Mouse (Mus musculus) heart, embryonic 13.5 days (tissue): ENCODE measurements around the gene D430041D05Rik. TPM values are rescaled to one million over a fixed set of nuclear protein-coding genes. Genes with fewer than 3 reads are reported as not detected.

Experiments used
- ATAC-seq: fragments of 200-750 bp; cut with Nextera tagmentation; 2 replicates; pipeline ENCODE4 v1.8.0; 2017; ENCODE audit warnings: moderate TSS enrichment; ENCODE audit not compliant: insufficient number of reproducible peaks, low FRiP score, low TSS enrichment; ENCODE audit errors: extremely low read depth
- H3K27ac ChIP-seq: fragments of 300-500 bp; sonication (generic); replicated peaks from 2 replicates; pipeline ENCODE4 v1.5.1; 2015; ENCODE audit warnings: moderate library complexity, mild to moderate bottlenecking, inconsistent platforms
- H3K27me3 ChIP-seq: fragments of 300-500 bp; sonication (generic); replicated peaks from 2 replicates; pipeline ENCODE4 v1.6.1; 2015; ENCODE audit warnings: mild to moderate bottlenecking, inconsistent platforms
- H3K36me3 ChIP-seq: fragments of 300-500 bp; sonication (generic); 2 replicates; pipeline ENCODE4 v1.6.1; 2015; ENCODE audit warnings: mild to moderate bottlenecking, inconsistent platforms
- H3K4me1 ChIP-seq: fragments of 300-500 bp; sonication (generic); 2 replicates; pipeline ENCODE4 v1.6.1; 2015; ENCODE audit warnings: inconsistent platforms
- H3K4me2 ChIP-seq: fragments of 300-500 bp; sonication (generic); 2 replicates; pipeline ENCODE4 v1.6.1; 2015; ENCODE audit warnings: inconsistent platforms, mild to moderate bottlenecking, moderate library complexity
- H3K4me3 ChIP-seq: fragments of 300-500 bp; sonication (generic); 2 replicates; pipeline ENCODE4 v1.5.1; 2015; ENCODE audit warnings: moderate library complexity, mild to moderate bottlenecking, inconsistent platforms
- H3K9ac ChIP-seq: fragments of 300-500 bp; sonication (generic); 2 replicates; pipeline ENCODE4 v1.6.1; 2015; ENCODE audit warnings: inconsistent platforms, mild to moderate bottlenecking, moderate library complexity
- H3K9me3 ChIP-seq: fragments of 300-500 bp; sonication (generic); 2 replicates; pipeline ENCODE4 v1.6.1; 2016; ENCODE audit warnings: inconsistent platforms
- WGBS: fragments of 180-500 bp; shearing (Covaris S2); methylation state at CpG from one replicate; pipeline ENCODE4 v1.1.7; 2015; ENCODE audit warnings: mixed read lengths; 5-methylcytosine and 5-hydroxymethylcytosine counted together
- polyA plus RNA-seq: library from polyadenylated mRNA; unstranded; fragments of >200 nt; fragmentation: Nextera tagmentation; extraction: Ambion mirVana; gene quantifications from 2 replicates; pipeline ENCODE4 v1.2.1, GENCODE M21; 2015

D430041D05Rik gene
- polyA plus RNA-seq, 1 experiment from 2014 or later = 0.15 TPM

- Histone ChIP-seq H3K27ac (no peak overlapping the region), H3K9me3 (no peaks in the 10 kb centered on the region), H3K4me2 (no peak overlapping the region), H3K9ac (no peak overlapping the region), H3K36me3 (no peaks in the 10 kb centered on the region), H3K27me3 (0 out of 2 replicates have a peak, but pooled peaks cover 5% of the 10 kb centered on the region), H3K4me3 (no peak overlapping the region), H3K4me1 (no peaks in the 10 kb centered on the region)
- 61% methylated on average over 14 of the region's 14 CpGs for WGBS
- ATAC-seq = no peak
These were observed 191.0 kb downstream of the D430041D05Rik start for GRCm38 (mm10) chr2:104219733-104220391.

DNA sequence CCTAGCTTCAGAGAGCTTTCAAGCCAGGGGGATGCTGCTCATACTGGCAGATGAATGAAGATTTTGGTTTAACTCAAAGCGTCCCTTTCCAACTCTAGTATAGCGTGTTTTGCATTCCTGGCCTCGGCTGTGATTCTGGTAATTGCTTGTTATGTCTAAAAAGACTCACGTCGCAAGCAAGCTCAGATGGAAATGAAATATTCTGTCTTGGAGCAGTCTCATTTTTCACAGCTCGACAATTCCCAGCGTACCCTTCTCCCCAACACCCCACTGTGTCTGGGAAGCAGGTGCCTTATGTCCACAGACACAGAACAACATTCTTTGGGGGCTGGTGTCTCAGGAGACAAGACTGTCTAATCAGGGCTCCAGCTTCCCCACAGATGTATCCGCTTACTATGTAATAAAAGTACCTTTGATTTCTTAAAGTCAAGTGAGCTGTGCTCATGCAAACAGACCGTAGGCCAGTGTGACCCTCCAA, 192.2 kb downstream of the D430041D05Rik start:
- Histone ChIP-seq H3K36me3 (no peaks in the 10 kb centered on the region), H3K4me1 (no peaks in the 10 kb centered on the region), H3K27me3 (0 out of 2 replicates have a peak, but pooled peaks cover 5% of the 10 kb centered on the region), H3K4me3 (no peak overlapping the region), H3K27ac (no peak overlapping the region), H3K4me2 (no peak overlapping the region), H3K9me3 (no peaks in the 10 kb centered on the region), H3K9ac (no peak overlapping the region)
- no peak for ATAC-seq
- 66% methylated on average over 9 of the region's 9 CpGs for WGBS

GRCm38 (mm10) chr2:104218114-104218513, 192.7 kb downstream of the D430041D05Rik start:
- no peak overlapping the region for H3K4me3 ChIP-seq
- no peak overlapping the region for H3K27ac ChIP-seq
- H3K4me2 ChIP-seq = no peak overlapping the region
- no peak overlapping the region for H3K9ac ChIP-seq
- H3K36me3 ChIP-seq = no peaks in the 10 kb centered on the region
- H3K27me3 ChIP-seq = 0 out of 2 replicates have a peak, but pooled peaks cover 5% of the 10 kb centered on the region
- H3K9me3 ChIP-seq = no peaks in the 10 kb centered on the region
- WGBS = 58% methylated on average over 10 of the region's 10 CpGs
- no peaks in the 10 kb centered on the region for H3K4me1 ChIP-seq
- ATAC-seq = no peak

DNA sequence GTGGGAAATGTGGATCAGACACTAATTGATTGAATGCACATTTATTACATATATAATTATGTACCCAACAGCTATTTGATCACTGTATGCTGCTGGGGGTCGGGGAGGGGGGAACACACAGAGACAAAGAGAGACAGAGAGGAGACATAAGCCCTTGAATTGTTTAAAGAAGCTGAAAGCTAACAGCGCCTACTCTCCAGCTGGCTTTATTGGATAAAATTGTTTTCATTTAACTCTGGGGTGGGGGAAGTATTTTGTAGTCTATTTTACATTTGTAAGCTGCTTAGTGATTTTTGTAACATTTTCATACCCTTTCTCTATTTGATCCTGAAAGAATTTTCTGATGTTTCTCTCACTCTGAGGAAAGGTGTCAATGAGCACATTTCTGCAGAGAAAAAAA, 201.4 kb downstream of the D430041D05Rik start:
- ATAC-seq = no peak
- WGBS = 63% methylated on average over 2 of the region's 2 CpGs
- Histone ChIP-seq H3K4me2 (no peak overlapping the region), H3K4me1 (peaks cover 5% of the 10 kb centered on the region; the same call in 1 of the 2 replicates), H3K9ac (no peak overlapping the region), H3K27me3 (no peaks in the 10 kb centered on the region), H3K4me3 (no peak overlapping the region), H3K36me3 (no peaks in the 10 kb centered on the region), H3K27ac (no peak overlapping the region), H3K9me3 (no peaks in the 10 kb centered on the region)

DNA sequence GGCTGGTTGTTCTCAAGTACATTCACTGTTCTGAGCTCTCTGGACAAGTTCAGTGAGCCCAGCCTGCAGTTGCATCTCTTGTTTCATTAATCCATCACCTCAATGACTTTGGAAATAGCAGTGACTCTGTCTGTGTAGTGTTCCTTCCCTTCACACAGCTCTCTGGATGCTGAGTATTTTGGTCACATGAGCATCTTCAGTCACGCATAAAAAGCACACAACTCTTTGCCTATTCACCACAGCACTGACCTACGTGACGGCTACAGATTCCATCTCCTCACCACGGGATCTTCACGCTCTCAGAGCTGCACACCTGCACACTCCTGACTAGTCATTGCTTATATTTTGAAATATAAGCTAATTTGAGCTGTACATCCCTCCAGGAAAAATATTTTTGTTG, 202.4 kb downstream of the D430041D05Rik start:
- Histone ChIP-seq H3K4me2 (no peak overlapping the region), H3K9ac (no peak overlapping the region), H3K27me3 (no peaks in the 10 kb centered on the region), H3K27ac (no peak overlapping the region), H3K4me1 (peaks cover 5% of the 10 kb centered on the region; the same call in 1 of the 2 replicates), H3K9me3 (no peaks in the 10 kb centered on the region), H3K36me3 (no peaks in the 10 kb centered on the region), H3K4me3 (no peak overlapping the region)
- no peak for ATAC-seq
- WGBS = 80% methylated on average over 5 of the region's 5 CpGs

DNA sequence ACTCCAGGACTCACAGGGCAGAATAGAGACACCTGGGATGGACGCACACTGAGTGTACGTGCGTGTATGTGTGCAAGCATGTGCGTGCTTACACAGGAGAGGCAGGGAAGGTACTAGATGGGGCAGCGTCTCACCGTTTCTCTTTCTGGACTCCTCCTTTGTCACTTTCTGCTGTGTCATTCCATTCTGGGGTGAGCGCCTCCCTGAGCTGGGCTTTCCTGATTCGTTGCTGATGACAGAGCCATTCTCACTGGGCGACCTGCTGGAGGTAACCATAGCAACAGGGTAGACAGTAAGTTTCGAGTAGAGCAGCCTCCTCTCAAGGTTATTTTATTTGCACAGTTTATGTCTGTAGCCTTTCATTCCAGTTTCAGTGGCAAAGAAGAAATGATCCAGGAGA, 202.9 kb downstream of the D430041D05Rik start:
- 33% methylated on average over 10 of the region's 10 CpGs for WGBS
- no peak for ATAC-seq
- Histone ChIP-seq H3K4me2 (no peak overlapping the region), H3K4me3 (no peak overlapping the region), H3K27me3 (no peaks in the 10 kb centered on the region), H3K36me3 (no peaks in the 10 kb centered on the region), H3K27ac (no peak overlapping the region), H3K9ac (no peak overlapping the region), H3K4me1 (peaks cover 5% of the 10 kb centered on the region; the same call in 1 of the 2 replicates), H3K9me3 (no peaks in the 10 kb centered on the region)

DNA sequence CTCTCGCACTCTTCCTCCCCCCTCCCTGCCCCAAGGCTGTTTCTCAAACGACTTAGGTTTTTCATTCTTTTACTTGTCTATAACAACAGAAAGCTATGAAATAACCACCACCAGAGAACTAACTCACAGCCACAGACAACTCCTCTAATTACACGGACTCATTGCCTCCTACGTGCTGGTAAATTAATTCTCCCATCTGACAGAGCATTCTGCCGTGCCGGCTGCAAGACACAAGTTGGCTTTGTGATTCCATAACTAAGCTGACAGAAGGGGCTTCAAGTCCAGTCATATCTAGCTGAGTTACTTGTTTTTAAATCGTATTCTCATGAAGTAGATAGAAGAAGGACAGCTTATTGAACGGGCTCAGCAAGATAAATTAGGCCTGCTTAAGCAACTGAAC, 205.2 kb downstream of the D430041D05Rik start:
- H3K27me3 ChIP-seq = no peaks in the 10 kb centered on the region
- no peak overlapping the region for H3K4me3 ChIP-seq
- no peak overlapping the region for H3K27ac ChIP-seq
- H3K9me3 ChIP-seq = no peaks in the 10 kb centered on the region
- H3K9ac ChIP-seq = no peak overlapping the region
- ATAC-seq = no peak
- peaks cover 5% of the 10 kb centered on the region; the same call in 1 of the 2 replicates for H3K4me1 ChIP-seq
- no peaks in the 10 kb centered on the region for H3K36me3 ChIP-seq
- no peak overlapping the region for H3K4me2 ChIP-seq
- WGBS = 71% methylated on average over 8 of the region's 8 CpGs

DNA sequence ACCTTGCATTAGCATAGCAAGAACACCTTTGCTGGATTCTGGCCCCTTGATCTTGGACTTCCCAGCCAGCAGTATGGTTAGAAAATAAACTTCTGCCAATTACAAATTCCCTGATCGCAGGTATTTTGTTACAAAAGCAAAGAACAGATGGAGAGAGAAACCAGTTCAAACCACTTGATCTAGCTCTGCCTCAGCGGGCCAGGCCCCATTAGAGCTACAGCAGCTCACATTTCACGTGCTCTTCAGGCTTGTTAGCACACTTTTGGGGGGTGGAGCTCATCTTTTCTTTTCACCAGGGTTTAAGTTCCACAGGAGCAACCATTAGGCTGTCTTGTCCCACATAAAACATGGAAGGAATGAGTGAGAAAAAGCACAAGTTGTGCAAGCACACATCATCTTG, 210.6 kb downstream of the D430041D05Rik start:
- H3K9me3 ChIP-seq = no peaks in the 10 kb centered on the region
- no peak overlapping the region for H3K4me3 ChIP-seq
- ATAC-seq = no peak
- no peaks in the 10 kb centered on the region for H3K27me3 ChIP-seq
- no peaks in the 10 kb centered on the region for H3K4me1 ChIP-seq
- no peak overlapping the region for H3K4me2 ChIP-seq
- H3K27ac ChIP-seq = no peak overlapping the region
- H3K9ac ChIP-seq = no peak overlapping the region
- no peaks in the 10 kb centered on the region for H3K36me3 ChIP-seq
- WGBS = 59% methylated on average over 3 of the region's 3 CpGs

DNA sequence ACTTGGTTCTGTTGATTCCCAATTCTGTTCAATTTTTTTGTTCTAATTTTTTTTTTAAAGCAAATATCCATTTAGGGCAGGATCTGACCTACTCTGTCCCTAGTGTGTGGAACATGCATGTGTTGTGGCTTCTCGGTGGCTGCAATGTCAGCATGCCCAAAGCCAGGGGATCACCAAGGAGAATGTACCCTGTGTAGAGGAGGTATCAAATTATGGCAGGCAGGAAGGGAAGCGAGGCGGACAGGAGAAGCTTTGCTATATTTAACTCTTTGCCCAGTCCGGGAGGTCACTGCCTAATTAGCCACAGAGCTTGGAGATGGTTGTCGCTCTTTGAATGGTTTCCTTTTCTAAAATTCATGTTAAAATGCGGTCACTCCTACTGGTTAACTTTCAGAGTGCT, 212.6 kb downstream of the D430041D05Rik start:
- H3K27me3 ChIP-seq = no peaks in the 10 kb centered on the region
- H3K9me3 ChIP-seq = no peaks in the 10 kb centered on the region
- no peak overlapping the region for H3K4me2 ChIP-seq
- no peaks in the 10 kb centered on the region for H3K36me3 ChIP-seq
- ATAC-seq = no peak
- WGBS = 56% methylated on average over 6 of the region's 6 CpGs
- H3K27ac ChIP-seq = no peak overlapping the region
- H3K4me1 ChIP-seq = no peaks in the 10 kb centered on the region
- H3K9ac ChIP-seq = no peak overlapping the region
- H3K4me3 ChIP-seq = no peak overlapping the region

- H3K27me3 ChIP-seq = no peaks in the 10 kb centered on the region
- H3K9ac ChIP-seq = no peak overlapping the region
- H3K4me2 ChIP-seq = no peak overlapping the region
- no peaks in the 10 kb centered on the region for H3K9me3 ChIP-seq
- H3K4me1 ChIP-seq = no peaks in the 10 kb centered on the region
- 43% methylated on average over 3 of the region's 3 CpGs for WGBS
- no peak overlapping the region for H3K27ac ChIP-seq
- ATAC-seq = no peak
- no peak overlapping the region for H3K4me3 ChIP-seq
- no peaks in the 10 kb centered on the region for H3K36me3 ChIP-seq
These were observed 213.5 kb downstream of the D430041D05Rik start for GRCm38 (mm10) chr2:104197281-104197680.

DNA sequence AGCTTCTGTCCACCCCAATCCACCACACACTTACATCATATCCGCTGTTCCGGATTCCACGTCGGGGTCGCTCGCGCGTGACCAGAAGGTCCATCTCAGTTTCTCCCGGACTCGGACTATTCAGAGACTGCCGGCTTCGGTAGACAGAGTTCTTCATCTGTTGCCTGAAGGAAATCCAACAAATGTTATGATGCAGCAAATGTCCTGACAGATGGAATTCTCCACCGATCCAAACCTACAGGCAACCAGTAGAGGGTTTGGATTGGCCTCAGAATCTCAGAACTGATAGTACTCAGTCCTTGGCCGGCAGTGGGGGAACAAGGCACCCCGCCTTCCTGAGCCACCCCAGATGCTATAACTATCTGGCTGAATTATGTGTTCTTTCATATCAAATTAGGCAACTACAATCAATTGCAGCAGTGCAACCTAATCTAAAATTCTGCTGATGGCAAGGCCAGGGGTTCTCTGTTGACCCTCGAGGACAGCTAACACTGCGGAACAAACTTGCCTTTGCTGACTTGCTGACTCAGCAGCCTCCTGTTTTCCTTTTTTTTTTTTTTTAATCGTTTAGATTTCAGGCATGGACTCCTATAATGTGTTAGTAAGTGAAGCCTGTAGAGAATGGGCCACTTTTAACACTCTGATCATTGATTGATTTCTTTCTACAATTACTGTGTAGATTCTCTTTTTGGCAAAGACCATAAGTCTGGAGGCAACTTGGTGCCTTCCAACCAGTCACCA, 218.2 kb downstream of the D430041D05Rik start:
- no peak overlapping the region for H3K9ac ChIP-seq
- no peaks in the 10 kb centered on the region for H3K27me3 ChIP-seq
- no peaks in the 10 kb centered on the region for H3K9me3 ChIP-seq
- H3K36me3 ChIP-seq = no peaks in the 10 kb centered on the region
- 86% methylated on average over 18 of the region's 18 CpGs for WGBS
- no peak overlapping the region for H3K4me3 ChIP-seq
- ATAC-seq = no peak
- H3K4me2 ChIP-seq = no peak overlapping the region
- no peaks in the 10 kb centered on the region for H3K4me1 ChIP-seq
- H3K27ac ChIP-seq = no peak overlapping the region
